ENCODE assay signal across 9 mouse cellular contexts in the genomic region with DNA sequence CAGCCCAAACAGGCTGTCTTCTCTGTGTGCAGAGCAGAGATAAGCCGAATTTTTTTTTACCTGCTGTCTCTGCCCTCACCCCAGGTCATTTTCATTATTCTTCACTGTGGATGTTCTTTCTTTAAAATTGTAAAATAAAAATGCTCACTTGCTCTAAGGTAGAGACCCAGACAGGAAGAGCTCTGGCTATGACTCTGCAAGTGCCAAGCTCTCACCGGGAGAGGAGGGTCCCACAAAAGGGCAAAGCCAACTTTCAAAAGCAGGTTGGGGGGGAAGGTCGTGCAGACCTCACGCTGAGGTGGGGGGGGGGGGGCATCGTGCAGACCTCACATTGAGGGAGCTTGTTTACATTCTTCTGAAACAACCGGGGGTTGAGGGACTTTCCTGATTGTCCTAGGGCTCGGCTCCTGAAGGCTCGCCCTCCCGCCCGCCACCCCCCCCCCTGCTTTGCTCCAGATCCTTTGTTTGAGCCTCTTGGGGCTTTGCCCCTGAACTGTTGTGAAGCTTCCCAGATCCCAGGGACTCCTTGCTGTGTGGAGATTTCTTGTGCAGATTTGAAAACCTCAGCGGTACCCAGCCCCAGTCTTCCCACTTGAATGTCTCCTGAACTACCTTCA.
DNase-seq lines count a peak whose midpoint lies in the region; ATAC-seq and TF ChIP-seq lines count a peak whose summit lies in the region.
"Had no signal": no experiment of that assay in that cellular context is flagged by ENCODE, and none has a peak within 500 bp of the region (broad histone marks: within the 10 kb centered on the region; RNA-seq: fewer than 3 reads in every experiment).

No protein-coding gene starts in this region.

- peak overlapping the region; percentile 34 for H3K4me2 ChIP-seq in hindbrain, embryonic 11.5 days (replicated peaks; ENCODE audit: low read depth, low read length)
- peak overlapping the region; percentile 41 for H3K4me2 ChIP-seq in midbrain, embryonic 16.5 days (ENCODE audit: low read length)

- no peaks in the 10 kb centered on the region for H3K9me3 ChIP-seq in E14TG2a.4 (ENCODE audit: low read length)
- no peaks in the 10 kb centered on the region for H3K9me3 ChIP-seq in hindbrain, embryonic 11.5 days (ENCODE audit: control insufficient read depth, low read length)
- no peaks in the 10 kb centered on the region for H3K9me3 ChIP-seq in midbrain, embryonic 16.5 days (replicated peaks; ENCODE audit: control insufficient read depth, low read length, poor library complexity, severe bottlenecking)

- H3K4me1 ChIP-seq in E14TG2a.4 (replicated peaks; ENCODE audit: low read depth, low read length) = peaks cover 71% of the 10 kb centered on the region
- H3K4me1 ChIP-seq in hindbrain, embryonic 11.5 days (replicated peaks; ENCODE audit: control insufficient read depth, insufficient read depth, low read length) = peaks cover 5% of the 10 kb centered on the region; the same call in 1 of the 2 replicates
- H3K4me1 ChIP-seq in midbrain, embryonic 16.5 days (ENCODE audit: control insufficient read depth, insufficient read depth, low read length) = peaks cover 12% of the 10 kb centered on the region

- peak; percentile 66; the same call in 1 of the 2 replicates for ATAC-seq in hindbrain, embryonic 11.5 days (ENCODE audit: low FRiP score)
- peak; percentile 50; the same call in 1 of the 2 replicates for ATAC-seq in midbrain, embryonic 16.5 days

- 2% methylated on average over 11 of the region's 11 CpGs for WGBS in hindbrain, embryonic 11.5 days
- 3% methylated on average over 8 of the region's 11 CpGs for WGBS in midbrain, embryonic 16.5 days

- no peak for TF ChIP-seq CTCF in E14TG2a.4 (conservative IDR thresholded peaks at IDR 0.05; ENCODE audit: low read length)

- DNase-seq in WW6 (ENCODE audit: low read depth, low spot score) = peak; percentile 11
- DNase-seq in hindbrain, embryonic 11.5 days (ENCODE audit: low spot score) = peak; percentile 31
- DNase-seq in kidney, postnatal 36 days = no peak
- no peak for DNase-seq in urinary bladder, postnatal 4 days (ENCODE audit: low spot score in 2 of 2)
- no peak for DNase-seq in ovary, postnatal 36 days (ENCODE audit: low spot score)
- DNase-seq: kidney, adult 11 months had no signal

- H3K4me3 ChIP-seq in E14TG2a.4 (replicated peaks; ENCODE audit: low read length) = 0 out of 2 replicates have a peak overlapping the region, but pooled peaks have one; percentile 10
- no peak overlapping the region for H3K4me3 ChIP-seq in hindbrain, embryonic 11.5 days (ENCODE audit: low read depth, low read length)
- H3K4me3 ChIP-seq in midbrain, embryonic 16.5 days (ENCODE audit: low read depth, low read length) = peak overlapping the region; percentile 8; the same call in 1 of the 2 replicates
- H3K4me3 ChIP-seq: myocyte had no signal

- H3K27me3 ChIP-seq in E14TG2a.4 (ENCODE audit: insufficient read depth, low read length) = no peaks in the 10 kb centered on the region
- no peaks in the 10 kb centered on the region for H3K27me3 ChIP-seq in hindbrain, embryonic 11.5 days (ENCODE audit: control insufficient read depth, insufficient read depth, low read length)
- no peaks in the 10 kb centered on the region for H3K27me3 ChIP-seq in midbrain, embryonic 16.5 days (ENCODE audit: control insufficient read depth, insufficient read depth, low read depth, low read length)

- H3K9ac ChIP-seq in hindbrain, embryonic 11.5 days (ENCODE audit: low read depth, low read length) = peak overlapping the region; percentile 28; the same call in 1 of the 2 replicates
- peak overlapping the region; percentile 23; the same call in 1 of the 2 replicates for H3K9ac ChIP-seq in midbrain, embryonic 16.5 days (ENCODE audit: low read depth, low read length)

- no peak overlapping the region for H3K27ac ChIP-seq in hindbrain, embryonic 11.5 days (ENCODE audit: low read depth, low read length)
- H3K27ac ChIP-seq in midbrain, embryonic 16.5 days (ENCODE audit: low read length) = no peak overlapping the region

- no peaks in the 10 kb centered on the region for H3K36me3 ChIP-seq in E14TG2a.4 (ENCODE audit: insufficient read depth, low read length)
- H3K36me3 ChIP-seq in hindbrain, embryonic 11.5 days (ENCODE audit: control insufficient read depth, insufficient read depth, low read length) = no peaks in the 10 kb centered on the region
- H3K36me3 ChIP-seq in midbrain, embryonic 16.5 days (ENCODE audit: control insufficient read depth, insufficient read depth, low read length) = no peaks in the 10 kb centered on the region

Comparison
In these comparisons a context has a peak if more than half of its experiments do, and no peak if none do; other contexts are left out.
1. DNase-seq: peak in WW6 (single experiment) and hindbrain, embryonic 11.5 days (single experiment); none in kidney, postnatal 36 days (0 of 2), urinary bladder, postnatal 4 days (0 of 2) and ovary, postnatal 36 days (single experiment).